Mouse (Mus musculus): ENCODE results near the gene Pbx1.

- no peak for TF ChIP-seq CTCF (IDR thresholded peaks at IDR 0.05; ENCODE audit: insufficient read depth, low read depth, low read length)
- no peak for TF ChIP-seq POLR2A (IDR thresholded peaks at IDR 0.05; ENCODE audit: insufficient read depth, low read depth, low read length)
Observed at GRCm38 (mm10) chr1:168377650-168378049, 54.4 kb downstream of the Pbx1 start.
